Mouse (Mus musculus): ENCODE measurements at regions not wholly inside any gene's neighbourhood (a gene's known extent, or its start where the extent isn't known, plus 50 kb on each side); places are given as distances from the start of the nearest gene placed in this dataset.
A peak's percentile ranks its signal among the peaks of the same experiment; 100 is the strongest.

- WGBS = 58% methylated on average over 21 of the region's 21 CpGs
- Histone ChIP-seq H3K27ac (ENCODE audit: insufficient read depth, low read depth, low read length) (peak overlapping the region; percentile 60), H3K36me3 (ENCODE audit: control insufficient read depth, insufficient read depth, low read length) (no peaks in the 10 kb centered on the region), H3K4me3 (ENCODE audit: insufficient read depth, low read depth, low read length) (no peak overlapping the region), H3K27me3 (replicated peaks; ENCODE audit: control insufficient read depth, insufficient read depth, low read length) (no peaks in the 10 kb centered on the region), H3K4me1 (ENCODE audit: control insufficient read depth, insufficient read depth, low read length) (peaks cover 41% of the 10 kb centered on the region)
- TF ChIP-seq CTCF (conservative IDR thresholded peaks at IDR 0.05; ENCODE audit: insufficient read depth, insufficient read length, low read depth, low read length) (0 out of 2 replicates have a peak, but pooled peaks have one; percentile 5), POLR2A (IDR thresholded peaks at IDR 0.05; ENCODE audit: low read depth, low read length) (no peak)
- peak; percentile 81 for DNase-seq
Observed at GRCm38 (mm10) chr6:31113558-31114326, 154.9 kb upstream of the Klf14 start.

DNA sequence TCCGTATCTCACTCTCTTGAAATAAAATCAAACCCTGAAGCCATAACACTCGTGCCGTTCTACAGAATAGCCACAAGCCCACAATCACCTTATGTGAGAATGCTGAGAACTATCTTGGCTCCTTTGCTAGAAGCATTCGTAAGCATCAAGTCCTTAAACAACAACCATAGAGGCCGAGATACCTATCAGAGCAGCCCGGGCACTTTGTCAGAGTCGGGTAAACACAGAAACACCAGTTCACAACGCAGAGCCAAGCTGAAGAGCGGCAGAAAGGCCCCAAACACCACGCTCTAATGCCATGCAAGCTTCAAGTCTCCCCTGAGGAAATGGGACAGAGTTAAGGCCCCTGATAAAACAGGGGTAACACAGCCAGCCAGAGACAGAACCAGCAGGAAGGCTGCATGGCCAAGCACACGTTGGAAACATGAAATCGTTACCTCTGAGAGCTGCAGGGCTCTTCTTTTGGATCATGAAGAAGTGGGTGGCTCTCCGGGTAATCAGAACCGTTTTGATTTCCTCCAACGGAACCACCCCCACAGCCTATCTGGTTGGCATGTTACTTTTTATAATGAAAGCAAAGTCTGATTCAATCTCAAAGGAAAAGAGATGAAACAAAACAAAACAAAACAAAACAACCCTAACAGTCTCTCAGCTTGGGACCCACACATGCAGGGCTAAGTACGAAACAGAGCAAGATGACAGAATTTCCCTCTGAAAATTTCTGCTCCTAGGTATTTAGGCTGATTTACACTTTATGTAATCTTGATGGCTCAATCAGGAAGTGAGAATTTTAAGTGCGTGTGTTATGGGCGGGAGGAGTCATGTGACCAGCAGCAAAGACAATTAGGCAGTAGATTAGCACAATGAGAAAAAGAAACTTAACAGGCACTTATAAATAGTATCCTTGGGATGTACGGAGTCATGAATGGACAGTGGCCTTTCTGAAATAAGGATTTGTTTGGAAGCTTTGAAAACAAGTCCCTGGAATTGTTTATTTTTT lies 155.8 kb upstream of the Klf14 start:
- Histone ChIP-seq H3K4me3 (ENCODE audit: insufficient read depth, low read depth, low read length) (peak overlapping the region; percentile 7; the same call in 1 of the 2 replicates), H3K4me1 (ENCODE audit: control insufficient read depth, insufficient read depth, low read length) (peaks cover 34% of the 10 kb centered on the region), H3K27ac (ENCODE audit: insufficient read depth, low read depth, low read length) (peak overlapping the region; percentile 60), H3K36me3 (ENCODE audit: control insufficient read depth, insufficient read depth, low read length) (no peaks in the 10 kb centered on the region; the same call in 1 of the 2 replicates), H3K27me3 (replicated peaks; ENCODE audit: control insufficient read depth, insufficient read depth, low read length) (no peaks in the 10 kb centered on the region)
- DNase-seq = peak; percentile 64
- TF ChIP-seq POLR2A (IDR thresholded peaks at IDR 0.05; ENCODE audit: low read depth, low read length) = no peak
- no peak for TF ChIP-seq CTCF (conservative IDR thresholded peaks at IDR 0.05; ENCODE audit: insufficient read depth, insufficient read length, low read depth, low read length)
- 45% methylated on average over 19 of the region's 19 CpGs for WGBS

- 74% methylated on average over 4 of the region's 4 CpGs for WGBS
- no peak for TF ChIP-seq CTCF (conservative IDR thresholded peaks at IDR 0.05; ENCODE audit: insufficient read depth, insufficient read length, low read depth, low read length)
- TF ChIP-seq POLR2A (IDR thresholded peaks at IDR 0.05; ENCODE audit: low read depth, low read length) = no peak
- no peak for DNase-seq
- Histone ChIP-seq H3K36me3 (ENCODE audit: control insufficient read depth, insufficient read depth, low read length) (no peaks in the 10 kb centered on the region; the same call in 1 of the 2 replicates), H3K4me3 (ENCODE audit: insufficient read depth, low read depth, low read length) (no peak overlapping the region), H3K27me3 (replicated peaks; ENCODE audit: control insufficient read depth, insufficient read depth, low read length) (no peaks in the 10 kb centered on the region), H3K4me1 (ENCODE audit: control insufficient read depth, insufficient read depth, low read length) (peaks cover 29% of the 10 kb centered on the region), H3K27ac (ENCODE audit: insufficient read depth, low read depth, low read length) (peak overlapping the region; percentile 25; the same call in 1 of the 2 replicates)
Observed at GRCm38 (mm10) chr6:31115566-31115965, 156.7 kb upstream of the Klf14 start.

GRCm38 (mm10) chr6:31116365-31116764 lies 157.5 kb upstream of the Klf14 start:
- no peak overlapping the region; the same call in 1 of the 2 replicates for H3K27ac ChIP-seq (ENCODE audit: insufficient read depth, low read depth, low read length)
- H3K4me1 ChIP-seq (ENCODE audit: control insufficient read depth, insufficient read depth, low read length) = peaks cover 28% of the 10 kb centered on the region
- WGBS = 40% methylated on average over 6 of the region's 6 CpGs
- H3K36me3 ChIP-seq (ENCODE audit: control insufficient read depth, insufficient read depth, low read length) = no peaks in the 10 kb centered on the region; the same call in 1 of the 2 replicates
- no peak overlapping the region for H3K4me3 ChIP-seq (ENCODE audit: insufficient read depth, low read depth, low read length)
- TF ChIP-seq CTCF (conservative IDR thresholded peaks at IDR 0.05; ENCODE audit: insufficient read depth, insufficient read length, low read depth, low read length) (no peak), POLR2A (IDR thresholded peaks at IDR 0.05; ENCODE audit: low read depth, low read length) (no peak)
- no peaks in the 10 kb centered on the region for H3K27me3 ChIP-seq (replicated peaks; ENCODE audit: control insufficient read depth, insufficient read depth, low read length)
- no peak for DNase-seq

GRCm38 (mm10) chr6:31117666-31118065 lies 158.8 kb upstream of the Klf14 start:
- H3K4me1 ChIP-seq (ENCODE audit: control insufficient read depth, insufficient read depth, low read length) = peaks cover 25% of the 10 kb centered on the region
- WGBS = 92% methylated on average over 12 of the region's 12 CpGs
- H3K27me3 ChIP-seq (replicated peaks; ENCODE audit: control insufficient read depth, insufficient read depth, low read length) = no peaks in the 10 kb centered on the region
- H3K36me3 ChIP-seq (ENCODE audit: control insufficient read depth, insufficient read depth, low read length) = no peaks in the 10 kb centered on the region; the same call in 1 of the 2 replicates
- DNase-seq = no peak
- no peak overlapping the region for H3K27ac ChIP-seq (ENCODE audit: insufficient read depth, low read depth, low read length)
- no peak overlapping the region for H3K4me3 ChIP-seq (ENCODE audit: insufficient read depth, low read depth, low read length)
- TF ChIP-seq POLR2A (IDR thresholded peaks at IDR 0.05; ENCODE audit: low read depth, low read length) = no peak

GRCm38 (mm10) chr6:31121008-31121407 lies 162.1 kb upstream of the Klf14 start:
- no peaks in the 10 kb centered on the region for H3K27me3 ChIP-seq (replicated peaks; ENCODE audit: control insufficient read depth, insufficient read depth, low read length)
- peaks cover 16% of the 10 kb centered on the region for H3K4me1 ChIP-seq (ENCODE audit: control insufficient read depth, insufficient read depth, low read length)
- H3K27ac ChIP-seq (ENCODE audit: insufficient read depth, low read depth, low read length) = no peak overlapping the region
- no peak for DNase-seq
- H3K36me3 ChIP-seq (ENCODE audit: control insufficient read depth, insufficient read depth, low read length) = no peaks in the 10 kb centered on the region; the same call in 1 of the 2 replicates
- H3K4me3 ChIP-seq (ENCODE audit: insufficient read depth, low read depth, low read length) = no peak overlapping the region
- TF ChIP-seq POLR2A (IDR thresholded peaks at IDR 0.05; ENCODE audit: low read depth, low read length) = no peak
- no peak for TF ChIP-seq CTCF (conservative IDR thresholded peaks at IDR 0.05; ENCODE audit: insufficient read depth, insufficient read length, low read depth, low read length)
- WGBS = 70% methylated on average over 8 of the region's 8 CpGs

All from kidney, adult 2 months (tissue).